36 mouse cellular contexts compared by ENCODE assay signal in the genomic region with DNA sequence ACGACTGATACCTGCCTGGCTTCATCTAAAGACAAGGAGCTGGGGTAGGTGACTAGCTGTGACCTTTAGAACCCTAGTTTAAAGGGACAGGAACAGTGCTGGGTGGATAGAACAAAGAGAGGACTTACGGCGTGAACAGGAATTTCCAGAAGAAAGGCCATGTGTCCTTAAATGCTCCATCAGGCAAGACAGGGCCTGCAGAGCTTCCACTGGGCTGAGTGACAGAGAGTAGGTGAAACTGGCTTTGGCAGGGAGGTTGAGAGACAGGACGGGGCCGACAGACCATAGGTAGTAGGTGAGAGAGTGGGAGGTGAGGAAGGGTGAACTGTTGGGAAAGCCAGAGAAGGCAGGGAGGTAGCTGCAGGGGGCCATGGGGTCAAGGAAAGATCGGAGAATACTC. TPM values are rescaled to one million over a fixed set of nuclear protein-coding genes. Genes with fewer than 3 reads are reported as not detected.
DNase-seq lines count a peak whose midpoint lies in the region; ATAC-seq and TF ChIP-seq lines count a peak whose summit lies in the region.
"Had no signal": no experiment of that assay in that cellular context is flagged by ENCODE, and none has a peak within 500 bp of the region (broad histone marks: within the 10 kb centered on the region; RNA-seq: fewer than 3 reads in every experiment).

No protein-coding gene starts in this region.

- no peaks in the 10 kb centered on the region for H3K36me3 ChIP-seq in stomach, embryonic 15.5 days
- H3K36me3 ChIP-seq in forebrain, embryonic 10.5 days (replicated peaks) = no peaks in the 10 kb centered on the region
- no peaks in the 10 kb centered on the region for H3K36me3 ChIP-seq in hindbrain, embryonic 14.5 days (replicated peaks; ENCODE audit: control insufficient read depth, insufficient read depth)
- no peaks in the 10 kb centered on the region for H3K36me3 ChIP-seq in midbrain, postnatal 0 days (ENCODE audit: insufficient read depth, low read length)
- H3K36me3 ChIP-seq: embryonic facial prominence, embryonic 10.5 days; embryonic facial prominence, embryonic 13.5 days; G1E; heart, embryonic 12.5 days; heart, embryonic 15.5 days; hindbrain, embryonic 15.5 days had no signal

- 40% methylated on average over 6 of the region's 6 CpGs for WGBS in stomach, embryonic 15.5 days
- 61% methylated on average over 6 of the region's 6 CpGs for WGBS in forebrain, embryonic 10.5 days
- 69% methylated on average over 6 of the region's 6 CpGs for WGBS in hindbrain, embryonic 14.5 days
- 70% methylated on average over 6 of the region's 6 CpGs for WGBS in midbrain, postnatal 0 days

- no peak overlapping the region for H3K9ac ChIP-seq in stomach, embryonic 15.5 days
- H3K9ac ChIP-seq in hindbrain, embryonic 14.5 days = no peak overlapping the region
- H3K9ac ChIP-seq in midbrain, postnatal 0 days (replicated peaks; ENCODE audit: low read length, poor library complexity, severe bottlenecking) = no peak overlapping the region
- H3K9ac ChIP-seq: embryonic facial prominence, embryonic 13.5 days; forebrain, postnatal 0 days; heart, embryonic 12.5 days; heart, embryonic 15.5 days; hindbrain, embryonic 15.5 days had no signal

- DNase-seq in urinary bladder, postnatal 14 days (ENCODE audit: low spot score) = peak; percentile 53
- DNase-seq in urinary bladder, postnatal 10 days (ENCODE audit: low spot score) = no peak
- DNase-seq in R1 (ENCODE audit: low read depth, low spot score) = peak; percentile 45
- DNase-seq in forebrain, embryonic 10.5 days (ENCODE audit: extremely low spot score, low spot score) = no peak
- DNase-seq in hindbrain, embryonic 14.5 days (ENCODE audit: low spot score) = no peak
- no peak for DNase-seq in midbrain, postnatal 0 days (ENCODE audit: low spot score)
- DNase-seq: adrenal gland, adult 8-10 months; adrenal gland, postnatal 25 days; B cell, adult 2 months; cerebellum, adult 11-12 months; cerebellum, adult 8-10 months; cerebellum, postnatal 10 days; cerebellum, postnatal 36 days; embryo, embryonic 11 days; forebrain, postnatal 0 days; gastrocnemius, adult 2 months; gastrocnemius, postnatal 25 days; heart, adult 18-20 months; heart, postnatal 10 days; heart, postnatal 36 days had no signal

- H3K9me3 ChIP-seq in stomach, embryonic 15.5 days = no peaks in the 10 kb centered on the region
- no peaks in the 10 kb centered on the region for H3K9me3 ChIP-seq in forebrain, embryonic 10.5 days
- H3K9me3 ChIP-seq in hindbrain, embryonic 14.5 days (ENCODE audit: control insufficient read depth, low read length) = no peaks in the 10 kb centered on the region
- H3K9me3 ChIP-seq in midbrain, postnatal 0 days (ENCODE audit: low read length) = no peaks in the 10 kb centered on the region
- H3K9me3 ChIP-seq: embryonic facial prominence, embryonic 10.5 days; embryonic facial prominence, embryonic 13.5 days; heart, embryonic 15.5 days; hindbrain, embryonic 15.5 days had no signal

- no peak overlapping the region for H3K4me2 ChIP-seq in stomach, embryonic 15.5 days
- no peak overlapping the region for H3K4me2 ChIP-seq in hindbrain, embryonic 14.5 days (replicated peaks)
- H3K4me2 ChIP-seq in midbrain, postnatal 0 days (ENCODE audit: low read depth, low read length, poor library complexity, severe bottlenecking) = no peak overlapping the region
- H3K4me2 ChIP-seq: embryonic facial prominence, embryonic 13.5 days; heart, embryonic 12.5 days; heart, embryonic 15.5 days; hindbrain, embryonic 15.5 days had no signal

- no peaks in the 10 kb centered on the region for H3K27me3 ChIP-seq in stomach, embryonic 15.5 days (replicated peaks)
- H3K27me3 ChIP-seq in forebrain, embryonic 10.5 days (ENCODE audit: poor library complexity, severe bottlenecking) = no peaks in the 10 kb centered on the region
- H3K27me3 ChIP-seq in hindbrain, embryonic 14.5 days (ENCODE audit: control insufficient read depth, insufficient read depth, low read length) = no peaks in the 10 kb centered on the region
- no peaks in the 10 kb centered on the region for H3K27me3 ChIP-seq in midbrain, postnatal 0 days (ENCODE audit: insufficient read depth, low read length)
- H3K27me3 ChIP-seq: CH12.LX; embryonic facial prominence, embryonic 13.5 days; heart, embryonic 12.5 days; heart, embryonic 15.5 days; hindbrain, embryonic 15.5 days; Patski had no signal

- H3K4me1 ChIP-seq in stomach, embryonic 15.5 days = no peaks in the 10 kb centered on the region
- no peaks in the 10 kb centered on the region for H3K4me1 ChIP-seq in forebrain, embryonic 10.5 days
- H3K4me1 ChIP-seq in hindbrain, embryonic 14.5 days (replicated peaks; ENCODE audit: control insufficient read depth, insufficient read depth, low read length) = no peaks in the 10 kb centered on the region
- no peaks in the 10 kb centered on the region for H3K4me1 ChIP-seq in midbrain, postnatal 0 days (ENCODE audit: insufficient read depth, low read length)
- H3K4me1 ChIP-seq: embryonic facial prominence, embryonic 10.5 days; embryonic facial prominence, embryonic 13.5 days; heart, embryonic 12.5 days; heart, embryonic 15.5 days; hindbrain, embryonic 15.5 days had no signal

- no peak overlapping the region for H3K4me3 ChIP-seq in stomach, embryonic 15.5 days (replicated peaks)
- no peak overlapping the region for H3K4me3 ChIP-seq in forebrain, embryonic 10.5 days
- no peak overlapping the region for H3K4me3 ChIP-seq in hindbrain, embryonic 14.5 days (replicated peaks; ENCODE audit: low read length)
- H3K4me3 ChIP-seq in midbrain, postnatal 0 days (ENCODE audit: low read depth, low read length) = no peak overlapping the region
- H3K4me3 ChIP-seq: embryonic facial prominence, embryonic 10.5 days; embryonic facial prominence, embryonic 13.5 days; erythroblast, embryonic 14.5 days; gastrocnemius, adult 2 months; heart, embryonic 12.5 days; heart, embryonic 15.5 days; hindbrain, embryonic 15.5 days had no signal

- no peak for ATAC-seq in stomach, embryonic 15.5 days (ENCODE audit: insufficient read depth, low FRiP score, low read depth)
- no peak for ATAC-seq in hindbrain, embryonic 14.5 days (ENCODE audit: low FRiP score)
- no peak for ATAC-seq in midbrain, postnatal 0 days (ENCODE audit: low FRiP score)
- ATAC-seq: activated CD4-positive, CD25-positive, alpha-beta regulatory T cell, adult 4 months; forebrain, embryonic 14.5 days; forebrain, postnatal 0 days; Patski had no signal

- H3K27ac ChIP-seq in stomach, embryonic 15.5 days = 0 out of 2 replicates have a peak overlapping the region, but pooled peaks have one; percentile 23
- no peak overlapping the region for H3K27ac ChIP-seq in forebrain, embryonic 10.5 days
- no peak overlapping the region for H3K27ac ChIP-seq in hindbrain, embryonic 14.5 days
- no peak overlapping the region for H3K27ac ChIP-seq in midbrain, postnatal 0 days (ENCODE audit: low read depth, low read length)
- H3K27ac ChIP-seq: embryonic facial prominence, embryonic 10.5 days; embryonic facial prominence, embryonic 13.5 days; gastrocnemius, adult 2 months; heart, embryonic 15.5 days; hindbrain, embryonic 15.5 days had no signal

- TF ChIP-seq CTCF in midbrain, postnatal 0 days (IDR thresholded peaks at IDR 0.05) = no peak

RNA-seq across cellular contexts. Expression of a gene that starts 10.7 kb away (rescaled TPM):
- 4.3 and 5.6 TPM in 2 replicates for polyA plus RNA-seq in stomach, embryonic 15.5 days (2015; fragmentation: Nextera tagmentation; extraction: Ambion mirVana)
- 2.1 and 3.1 TPM in 2 replicates for polyA plus RNA-seq in forebrain, embryonic 10.5 days (2016; fragmentation: Nextera tagmentation; extraction: Ambion mirVana)
- 0.17 TPM in 1 of 2 replicates, not detected in the other for polyA plus RNA-seq in hindbrain, embryonic 14.5 days (2014; fragmentation: Nextera tagmentation; extraction: Ambion mirVana)
- total RNA-seq in midbrain, postnatal 0 days (2014; rRNA removed) = 1.0 and 1.8 TPM in 2 replicates
- polyA plus RNA-seq in midbrain, postnatal 0 days (2015; fragmentation: Nextera tagmentation; extraction: Ambion mirVana) = 0.83 and 0.85 TPM in 2 replicates
- total RNA-seq: adrenal gland, adult 8-10 months; adrenal gland, postnatal 25 days; CH12.LX; G1E; gastrocnemius, adult 2 months; gastrocnemius, postnatal 25 days had no signal
- polyA plus RNA-seq: activated CD4-positive, CD25-positive, alpha-beta regulatory T cell, adult 4 months; erythroblast, embryonic 14.5 days; forebrain, embryonic 14.5 days; G1E; heart, embryonic 12.5 days had no signal

RNA-seq across cellular contexts. Expression of a gene that starts 12.5 kb away (rescaled TPM):
- 0.53 and 0.89 TPM in 2 replicates for polyA plus RNA-seq in stomach, embryonic 15.5 days (2015; fragmentation: Nextera tagmentation; extraction: Ambion mirVana)
- polyA plus RNA-seq in forebrain, embryonic 10.5 days (2016; fragmentation: Nextera tagmentation; extraction: Ambion mirVana) = not detected in 2 replicates
- 0.17 TPM in 1 of 2 replicates, not detected in the other for polyA plus RNA-seq in hindbrain, embryonic 14.5 days (2014; fragmentation: Nextera tagmentation; extraction: Ambion mirVana)
- total RNA-seq in midbrain, postnatal 0 days (2014; rRNA removed) = not detected in 2 replicates
- not detected in 2 replicates for polyA plus RNA-seq in midbrain, postnatal 0 days (2015; fragmentation: Nextera tagmentation; extraction: Ambion mirVana)
- total RNA-seq: adrenal gland, adult 8-10 months; adrenal gland, postnatal 25 days; CH12.LX; forebrain, postnatal 0 days; gastrocnemius, adult 2 months; gastrocnemius, postnatal 25 days; heart, adult 18-20 months; heart, postnatal 10 days; heart, postnatal 36 days had no signal
- polyA plus RNA-seq: activated CD4-positive, CD25-positive, alpha-beta regulatory T cell, adult 4 months; cortical plate, adult 2 months; embryonic facial prominence, embryonic 10.5 days; erythroblast, embryonic 14.5 days; forebrain, embryonic 11.5 days; forebrain, embryonic 14.5 days; forebrain, postnatal 0 days; frontal cortex, adult 2 months; G1E; heart, embryonic 12.5 days; heart, embryonic 15.5 days; hindbrain, embryonic 15.5 days; intestine, embryonic 14.5 days had no signal

RNA-seq across cellular contexts. Expression of a gene that starts 16.6 kb away (rescaled TPM):
- 0.76 and 0.90 TPM in 2 replicates for polyA plus RNA-seq in stomach, embryonic 15.5 days (2015; fragmentation: Nextera tagmentation; extraction: Ambion mirVana)
- 0.58 and 0.82 TPM in 2 replicates for polyA plus RNA-seq in forebrain, embryonic 10.5 days (2016; fragmentation: Nextera tagmentation; extraction: Ambion mirVana)
- polyA plus RNA-seq in hindbrain, embryonic 14.5 days (2014; fragmentation: Nextera tagmentation; extraction: Ambion mirVana) = 0.12 and 0.21 TPM in 2 replicates
- 0.33 and 0.49 TPM in 2 replicates for total RNA-seq in midbrain, postnatal 0 days (2014; rRNA removed)
- polyA plus RNA-seq in midbrain, postnatal 0 days (2015; fragmentation: Nextera tagmentation; extraction: Ambion mirVana) = 0.18 and 0.35 TPM in 2 replicates
- total RNA-seq: adrenal gland, postnatal 25 days; gastrocnemius, adult 2 months had no signal
- polyA plus RNA-seq: activated CD4-positive, CD25-positive, alpha-beta regulatory T cell, adult 4 months; cortical plate, adult 2 months; erythroblast, embryonic 14.5 days; G1E had no signal

RNA-seq across cellular contexts. Expression of a gene that starts 27.5 kb away (rescaled TPM):
- polyA plus RNA-seq in stomach, embryonic 15.5 days (2015; fragmentation: Nextera tagmentation; extraction: Ambion mirVana) = 15.2 and 15.9 TPM in 2 replicates
- polyA plus RNA-seq in forebrain, embryonic 10.5 days (2016; fragmentation: Nextera tagmentation; extraction: Ambion mirVana) = 9.6 and 11.1 TPM in 2 replicates
- polyA plus RNA-seq in hindbrain, embryonic 14.5 days (2014; fragmentation: Nextera tagmentation; extraction: Ambion mirVana) = 25.4 and 27.0 TPM in 2 replicates
- total RNA-seq in midbrain, postnatal 0 days (2014; rRNA removed) = 24.8 and 25.8 TPM in 2 replicates
- 21.9 and 26.5 TPM in 2 replicates for polyA plus RNA-seq in midbrain, postnatal 0 days (2015; fragmentation: Nextera tagmentation; extraction: Ambion mirVana)
- total RNA-seq: CH12.LX had no signal
- polyA plus RNA-seq: activated CD4-positive, CD25-positive, alpha-beta regulatory T cell, adult 4 months; erythroblast, embryonic 14.5 days; G1E had no signal

Comparison
In these comparisons a context has a peak if more than half of its experiments do, and no peak if none do; other contexts are left out.
1. DNase-seq: peak in urinary bladder, postnatal 14 days (single experiment) and R1 (single experiment); none in urinary bladder, postnatal 10 days (single experiment), forebrain, embryonic 10.5 days (single experiment), hindbrain, embryonic 14.5 days (single experiment) and midbrain, postnatal 0 days (single experiment).